ENCODE assay signal across 13 mouse cellular contexts in genomic region chr9:124478081-124478480, GRCm38 (mm10). TPM values are rescaled to one million over a fixed set of nuclear protein-coding genes. Genes with fewer than 3 reads are reported as not detected.
DNase-seq lines count a peak whose midpoint lies in the region.
"Had no signal": no experiment of that assay in that cellular context is flagged by ENCODE, and none has a peak within 500 bp of the region (broad histone marks: within the 10 kb centered on the region; RNA-seq: fewer than 3 reads in every experiment).

No protein-coding gene starts in this region.

- intact Hi-C loops in left cerebral cortex, postnatal 14 days (cut with DNase I) = no loop called here

- DNase-seq in adrenal gland, postnatal 36 days = peak; percentile 4 to 12
- DNase-seq in adrenal gland, adult 2 months = no peak
- DNase-seq in left cerebral cortex, postnatal 14 days (ENCODE audit: low spot score in 2 of 2) = peak; percentile 30 to 45
- DNase-seq in left cerebral cortex, adult 11 months (ENCODE audit: low spot score) = no peak
- peak; percentile 72 for DNase-seq in heart, postnatal 4 days
- DNase-seq in lung, postnatal 36 days = peak; percentile 86
- no peak for DNase-seq in spleen, postnatal 36 days (ENCODE audit: low spot score in 2 of 2)
- no peak for DNase-seq in urinary bladder, adult 2 months (ENCODE audit: low spot score)
- DNase-seq: gastrocnemius, postnatal 25 days had no signal

RNA-seq across cellular contexts. Expression of gene Ppp2r3d, which starts 1.4 kb away (rescaled TPM):
- total RNA-seq in adrenal gland, postnatal 36 days (2021) = 100 to 1,000 TPM in 1 of 2 experiments, 10 to 100 TPM in 1; 92.7 to 101 TPM
- total RNA-seq in adrenal gland, adult 2 months (2021) = 100 to 1,000 TPM in 1 of 2 experiments, 10 to 100 TPM in 1; 87.3 to 104 TPM
- 489 and 516 TPM in 2 replicates for polyA plus RNA-seq in adrenal gland, adult 2 months (2012; rRNA removed)
- 10 to 100 TPM; 84.9 to 97.5 TPM for total RNA-seq in left cerebral cortex, postnatal 14 days (2021)
- total RNA-seq in heart, postnatal 4 days (2021) = 100 to 1,000 TPM; 143 to 155 TPM
- polyA plus RNA-seq in urinary bladder, adult 2 months (2012; rRNA removed) = 137 and 145 TPM in 2 replicates

RNA-seq across cellular contexts. Expression of gene Gm21836, which starts 15.5 kb away (rescaled TPM):
- not detected for total RNA-seq in adrenal gland, postnatal 36 days (2021)
- total RNA-seq in adrenal gland, adult 2 months (2021) = not detected
- polyA plus RNA-seq in adrenal gland, adult 2 months (2012; rRNA removed) = not detected in 2 replicates
- total RNA-seq in left cerebral cortex, postnatal 14 days (2021) = not detected
- not detected for total RNA-seq in heart, postnatal 4 days (2021)
- not detected in 2 replicates for polyA plus RNA-seq in urinary bladder, adult 2 months (2012; rRNA removed)
- total RNA-seq: gastrocnemius, postnatal 25 days had no signal
- polyA plus RNA-seq: C2C12; cortical plate, adult 2 months; limb, embryonic 11.5 days; midbrain, embryonic 11.5 days had no signal

Comparison
In these comparisons a context has a peak if more than half of its experiments do, and no peak if none do; other contexts are left out.
1. DNase-seq: peak in adrenal gland, postnatal 36 days (2 of 2), left cerebral cortex, postnatal 14 days (2 of 2), heart, postnatal 4 days (single experiment) and lung, postnatal 36 days (single experiment); none in adrenal gland, adult 2 months (single experiment), left cerebral cortex, adult 11 months (single experiment), spleen, postnatal 36 days (0 of 2) and urinary bladder, adult 2 months (single experiment).